Mouse (Mus musculus): ENCODE measurements around the gene Aak1.

- TF ChIP-seq POLR2A (IDR thresholded peaks at IDR 0.05; ENCODE audit: insufficient read length, low read depth) (no peak), MYOD1 (IDR thresholded peaks at IDR 0.05; ENCODE audit: control insufficient read depth in 1 of 3, insufficient read length in 2 of 3, low read depth in 2 of 3) (peak in 2 of 3 experiments; percentile 13 to 31), TCF12 (IDR thresholded peaks at IDR 0.05; ENCODE audit: insufficient read depth, poor library complexity, severe bottlenecking) (no peak), USF1 (IDR thresholded peaks at IDR 0.05; ENCODE audit: low read depth) (no peak), MAX (IDR thresholded peaks at IDR 0.05; ENCODE audit: low read depth) (no peak), POLR2AphosphoS2 (IDR thresholded peaks at IDR 0.05; ENCODE audit: insufficient read length, low read depth) (no peak), MYOG (IDR thresholded peaks at IDR 0.05; ENCODE audit: control insufficient read depth in 1 of 3, insufficient read depth in 1 of 3, insufficient read length in 2 of 3, low read depth in 2 of 3) (peak in 2 of 3 experiments; percentile 28 to 57), SRF (IDR thresholded peaks at IDR 0.05; ENCODE audit: control insufficient read depth, insufficient read length, low read depth) (no peak), CEBPB (IDR thresholded peaks at IDR 0.05; ENCODE audit: insufficient read depth, poor library complexity, severe bottlenecking) (no peak), E2F4 (IDR thresholded peaks at IDR 0.05; ENCODE audit: insufficient read depth) (no peak), REST (IDR thresholded peaks at IDR 0.05; ENCODE audit: insufficient read depth, insufficient read length) (no peak)
Observed at GRCm38 (mm10) chr6:86806455-86807086, 42.7 kb upstream of the Aak1 start.
